Mouse (Mus musculus): ENCODE measurements around the gene Olfr970.

GRCm38 (mm10) chr9:39783153-39783552, 25.5 kb upstream of the Olfr970 start, which contains the start of gene Olfr968:
- TF ChIP-seq FLI1 (IDR thresholded peaks at IDR 0.05; ENCODE audit: low read length) (no peak), GATA1 (IDR thresholded peaks at IDR 0.05; ENCODE audit: borderline replicate concordance, low read length) (no peak)

Data from megakaryocyte, embryonic 14.5 days (primary cell).